Mouse (Mus musculus) gastrocnemius, postnatal 10 days (tissue): ENCODE data around the gene Wdr75. TPM values are rescaled to one million over a fixed set of nuclear protein-coding genes. Genes with fewer than 3 reads are reported as not detected.

Experiments
- DNase-seq: peaks from one replicate; pipeline ENCODE4 v3.0.0; 2021; ENCODE audit warnings: mixed read lengths
- long read RNA-seq, 2 experiments: library from polyadenylated mRNA; stranded (forward); transcript quantifications; one replicate each; pipeline ENCODE4 v2.0.0; 2021
- total RNA-seq, 2 experiments: library from RNA; stranded (reverse); gene quantifications; 2 replicates each; pipeline ENCODE4 v1.2.3; 2021

Gene Wdr75
- total RNA-seq: 10 to 100 TPM; 22.7 to 24.2 TPM
- long read RNA-seq, experiment 1, transcript Wdr75-201 (21 exons, 2,953 nt): major isoform, 22 of 28 reads
- long read RNA-seq, experiment 1, partial matches to known transcripts: 4 of 28 reads
- long read RNA-seq, experiment 1, other reads (novel, unspliced or antisense): 2 of 28 reads
- long read RNA-seq, experiment 2, transcript Wdr75-201 (21 exons, 2,953 nt): major isoform, 19 of 22 reads
- long read RNA-seq, experiment 2, partial matches to known transcripts: 1 of 22 reads
- long read RNA-seq, experiment 2, other reads (novel, unspliced or antisense): 2 of 22 reads

- peak; percentile 95 for DNase-seq
Observed at GRCm38 (mm10) chr1:45794969-45795908, at the start of gene Wdr75. Wdr75 (plus strand) TSS chr1:45795166.

DNA sequence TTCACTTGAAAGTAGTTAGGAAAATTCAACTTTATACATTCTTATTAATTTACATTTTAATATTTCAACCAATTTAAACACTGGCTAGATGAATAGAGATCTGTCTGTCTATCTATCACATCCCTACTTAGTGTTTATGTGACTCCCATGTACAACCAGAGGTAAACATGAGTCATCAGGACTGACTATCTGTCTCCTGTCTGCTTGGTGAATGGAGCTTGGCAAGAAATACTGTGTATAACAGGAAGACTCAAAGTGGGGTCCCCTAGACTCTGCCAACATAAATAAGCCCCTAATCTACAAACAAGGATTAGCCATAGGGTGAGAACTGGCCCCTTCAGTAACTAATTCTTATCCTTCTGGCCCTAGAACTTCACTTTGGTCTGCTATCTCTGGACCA is 39.1 kb upstream of the Wdr75 start:
- DNase-seq: no peak

- no peak for DNase-seq
Observed at GRCm38 (mm10) chr1:45756707-45757106, 38.3 kb upstream of the Wdr75 start.

GRCm38 (mm10) chr1:45758011-45758410 is 37.0 kb upstream of the Wdr75 start:
- DNase-seq: no peak

DNA sequence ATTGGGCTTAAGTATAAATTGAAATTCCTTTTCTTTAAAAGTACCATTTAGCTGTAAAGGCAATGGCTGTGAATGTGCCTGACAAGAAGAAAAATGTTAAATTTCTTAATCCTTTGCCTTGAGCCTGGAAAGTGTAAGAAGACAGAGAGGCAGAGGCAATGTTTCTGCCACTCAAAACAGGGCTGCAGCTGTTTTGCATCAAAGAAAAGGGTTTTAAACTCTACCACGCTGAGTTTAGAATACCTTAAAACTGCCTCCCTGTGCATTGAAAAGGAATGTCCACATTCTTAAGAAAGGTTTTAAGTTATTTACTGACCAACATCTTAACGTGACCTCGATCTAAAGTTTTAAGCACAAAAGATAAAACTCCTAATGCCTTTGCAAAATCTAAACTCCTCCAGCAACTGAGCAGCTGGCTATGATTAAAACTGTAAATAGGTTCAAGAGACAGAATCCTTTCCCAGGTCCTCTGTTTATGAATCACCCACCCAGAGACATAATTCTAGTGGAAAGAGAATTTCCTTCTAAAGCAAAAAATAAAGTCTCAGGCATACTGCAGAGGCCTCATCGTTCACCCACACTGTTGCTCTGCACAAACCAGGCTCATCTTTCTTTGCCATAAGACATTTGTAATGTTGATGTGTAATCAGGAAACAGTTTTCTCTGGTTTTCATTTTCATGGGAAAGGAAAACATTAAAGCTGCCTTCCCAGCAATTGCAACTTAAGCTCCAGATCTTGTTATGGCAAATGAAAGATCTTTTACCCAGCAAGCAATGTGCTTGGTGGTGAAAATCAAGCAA is 34.1 kb upstream of the Wdr75 start:
- no peak for DNase-seq

DNA sequence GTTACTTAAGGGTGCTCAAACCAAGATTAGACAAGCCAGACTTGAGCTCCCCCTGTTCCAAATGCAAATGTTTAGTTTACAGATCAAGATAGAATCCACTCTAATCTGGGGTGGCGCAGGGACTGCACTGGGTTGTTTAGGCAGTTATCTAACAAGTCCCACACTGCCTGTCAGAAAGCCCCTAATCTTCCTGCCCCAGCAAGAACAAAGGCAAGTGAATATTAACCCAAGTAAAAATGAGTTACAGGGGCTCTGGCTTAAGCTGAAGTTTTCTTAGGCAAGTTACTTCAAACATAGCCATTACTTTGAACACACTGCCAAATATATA is 33.5 kb upstream of the Wdr75 start:
- DNase-seq: no peak

- peak; percentile 64 for DNase-seq
Observed at GRCm38 (mm10) chr1:45765678-45766077, 29.3 kb upstream of the Wdr75 start.

GRCm38 (mm10) chr1:45766123-45766522 is 28.8 kb upstream of the Wdr75 start:
- peak; percentile 87 for DNase-seq

DNA sequence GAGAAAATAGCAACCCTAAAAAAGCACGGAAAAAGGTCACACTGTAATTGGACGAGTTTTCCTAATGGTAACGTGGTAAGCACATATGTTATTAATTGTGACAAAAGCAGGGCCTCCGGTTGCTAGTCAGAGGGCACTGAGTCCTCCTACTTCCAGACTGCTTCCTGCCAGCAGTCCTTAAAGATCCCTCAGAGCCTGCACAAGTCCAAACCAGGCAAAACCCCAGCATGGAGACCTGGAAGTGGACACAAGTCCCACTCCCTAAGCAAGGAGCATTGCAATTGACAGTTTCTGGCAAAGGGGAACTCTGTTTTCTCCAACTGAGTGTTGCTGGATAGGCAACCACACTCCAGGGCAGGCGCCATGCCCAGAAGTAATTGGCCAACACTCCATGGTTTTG is 27.4 kb upstream of the Wdr75 start:
- peak; percentile 31 for DNase-seq

DNA sequence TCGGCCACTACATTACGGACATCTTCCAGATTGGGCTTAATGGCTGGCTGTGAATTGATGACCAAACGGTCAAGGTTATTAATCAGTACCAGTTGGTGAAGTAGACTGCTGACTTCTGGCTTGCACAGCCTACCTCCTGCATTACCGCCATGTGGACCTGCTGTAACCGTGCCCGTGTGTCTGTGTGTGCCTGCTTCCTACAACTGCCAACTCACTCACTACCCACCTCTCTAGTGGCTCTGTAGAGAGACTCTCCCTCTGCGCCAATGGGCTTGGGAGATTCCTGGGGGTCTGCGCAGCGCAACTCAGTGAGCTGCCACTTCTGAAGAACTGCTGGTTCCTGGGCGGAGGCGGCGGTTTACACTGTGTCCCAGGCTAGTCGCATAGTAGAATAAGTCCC is 25.6 kb upstream of the Wdr75 start:
- DNase-seq: no peak

GRCm38 (mm10) chr1:45770051-45770450 is 24.9 kb upstream of the Wdr75 start:
- DNase-seq: no peak

DNA sequence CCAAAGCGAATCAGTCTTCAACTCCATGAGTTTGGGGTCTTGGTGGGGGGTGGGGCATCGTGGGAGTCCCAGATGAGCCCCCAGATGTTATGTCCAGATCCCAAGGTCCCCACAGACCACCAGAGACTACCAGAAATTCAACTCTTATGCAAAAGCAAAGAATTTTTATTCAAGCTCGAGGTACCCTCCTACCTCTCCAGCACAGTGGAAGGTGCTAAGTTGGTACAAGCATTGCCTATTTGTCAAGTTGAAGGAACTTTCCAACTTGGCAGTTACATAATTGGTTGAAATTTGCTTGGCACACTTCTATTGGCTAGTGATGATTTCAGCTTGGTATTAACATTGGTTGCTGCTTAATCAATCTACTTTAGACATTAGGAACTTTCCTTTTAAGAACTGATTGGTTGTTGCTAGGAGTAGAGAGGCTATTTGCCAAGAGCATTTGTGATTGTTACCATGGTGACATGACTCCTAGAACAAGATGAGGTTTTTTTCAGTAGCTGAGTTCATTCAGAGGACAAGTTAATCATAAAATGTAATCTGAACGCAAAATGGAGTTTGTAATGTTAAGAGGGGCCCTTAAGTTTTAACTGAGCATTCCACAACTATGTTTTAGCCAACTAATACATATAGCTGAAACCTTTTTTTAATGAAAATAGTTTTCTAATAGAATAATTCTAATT is 14.2 kb upstream of the Wdr75 start:
- DNase-seq: no peak

GRCm38 (mm10) chr1:45816889-45817288 is 21.9 kb downstream of the Wdr75 start:
- no peak for DNase-seq

GRCm38 (mm10) chr1:45818564-45818963 is 23.6 kb downstream of the Wdr75 start:
- DNase-seq: no peak

GRCm38 (mm10) chr1:45824441-45824840 is 29.5 kb downstream of the Wdr75 start:
- DNase-seq: no peak

DNA sequence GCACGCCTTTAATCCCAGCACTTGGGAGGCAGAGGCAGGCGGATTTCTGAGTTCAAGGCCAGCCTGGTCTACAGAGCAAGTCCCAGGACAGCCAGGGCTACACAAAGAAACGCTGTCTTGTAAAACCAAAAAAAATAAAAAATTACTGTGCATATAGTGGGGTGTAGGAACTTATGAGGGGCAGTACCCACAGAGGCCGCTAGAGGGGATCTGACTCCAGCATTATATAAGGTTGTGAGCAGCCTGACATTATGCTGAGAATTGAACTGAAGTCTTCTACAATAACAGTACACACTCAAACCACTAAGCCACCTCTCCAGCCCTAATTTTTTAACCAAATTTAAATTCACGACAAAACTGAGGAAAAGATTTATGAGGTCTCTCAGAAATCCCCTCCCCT is 30.2 kb downstream of the Wdr75 start:
- peak; percentile 66 for DNase-seq

- DNase-seq: no peak
Observed at GRCm38 (mm10) chr1:45825630-45826029, 30.7 kb downstream of the Wdr75 start.

DNA sequence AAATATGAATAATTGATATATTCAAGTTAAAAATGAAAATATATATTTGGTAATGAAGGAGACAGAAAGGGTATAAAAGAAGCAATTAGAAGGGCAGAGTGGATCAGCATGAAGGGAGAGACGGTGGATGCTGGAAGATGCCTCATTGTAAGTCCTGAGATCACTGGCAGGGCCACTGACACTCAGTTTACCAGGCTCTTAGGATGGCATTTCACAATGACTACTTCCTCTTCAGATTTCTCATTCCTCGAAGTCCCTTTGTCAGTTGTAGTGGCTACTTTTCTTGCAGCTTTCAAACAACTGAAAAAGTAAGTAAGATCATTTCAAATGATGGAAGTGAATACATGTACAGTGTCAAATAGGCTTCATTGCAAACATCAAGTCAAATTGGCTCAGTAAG is 31.2 kb downstream of the Wdr75 start:
- DNase-seq: no peak

GRCm38 (mm10) chr1:45826796-45827195 is 31.8 kb downstream of the Wdr75 start:
- no peak for DNase-seq

- DNase-seq: no peak
Observed at GRCm38 (mm10) chr1:45830453-45831206, 35.7 kb downstream of the Wdr75 start.

DNA sequence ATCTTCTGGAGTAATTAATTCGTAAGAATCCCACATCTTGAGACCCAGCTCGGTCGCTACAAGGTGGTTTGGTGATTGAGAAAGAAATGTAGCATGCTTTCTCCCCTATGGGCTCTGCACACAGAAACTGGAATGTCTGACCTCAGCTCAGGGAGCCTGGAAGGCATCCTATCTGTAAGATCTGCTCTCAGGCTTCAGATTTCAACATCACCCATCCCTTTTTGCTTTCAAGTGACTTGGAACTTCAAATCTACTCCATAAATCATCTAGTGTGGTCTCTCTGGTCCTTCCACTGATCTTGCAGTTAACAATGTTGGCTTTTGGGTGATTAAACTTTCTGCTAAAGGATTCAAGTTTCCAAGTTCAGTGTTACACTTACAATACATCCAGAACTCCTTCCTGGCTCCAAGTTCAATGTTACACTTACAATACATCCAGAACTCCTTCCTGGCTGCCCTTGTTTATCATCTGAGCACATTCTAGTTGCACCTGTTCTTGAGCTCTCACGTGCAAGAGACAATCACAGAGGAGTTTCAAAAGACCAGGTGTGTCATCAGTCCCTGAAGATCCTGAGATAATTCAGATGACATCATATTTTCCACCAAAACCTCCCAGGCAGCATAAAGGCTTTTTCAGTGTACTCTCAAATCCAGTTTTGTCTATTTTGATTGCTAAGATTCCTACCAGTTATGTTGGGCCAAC is 40.5 kb downstream of the Wdr75 start:
- DNase-seq: no peak
